Mouse (Mus musculus) heart, adult 18-20 months (tissue): ENCODE measurements around the gene Gm49322. TPM values are rescaled to one million over a fixed set of nuclear protein-coding genes. Genes with fewer than 3 reads are reported as not detected.
"Not testable (repeated sequence)": the region's sequence is repeated elsewhere in the genome, so short reads cannot be mapped to it uniquely, and the experiment has no call there.

ENCODE experiments used
- DNase-seq, 2 experiments: peaks; one replicate each; pipeline ENCODE4 v3.0.0; 2021 to 2022; ENCODE audit warnings: mixed read lengths in 1 of 2
- total RNA-seq, 2 experiments: library from RNA; stranded (reverse); gene quantifications; 2 replicates each; pipeline ENCODE4 v1.2.3; 2021

Gene Gm49322
- total RNA-seq, 2 experiments from 2014 or later: 0.15 to 0.46 TPM

GRCm38 (mm10) chr10:80611024-80611423 lies 5.2 kb downstream of the Gm49322 start:
- DNase-seq: peak in 1 of 2 experiments; percentile 68

GRCm38 (mm10) chr10:80611905-80612304 lies 6.1 kb downstream of the Gm49322 start:
- DNase-seq: no peak

GRCm38 (mm10) chr10:80613821-80614220 lies 8.0 kb downstream of the Gm49322 start:
- DNase-seq: no peak

- DNase-seq: no peak
Observed at GRCm38 (mm10) chr10:80614351-80614750, 8.5 kb downstream of the Gm49322 start.

GRCm38 (mm10) chr10:80618181-80618580 lies 12.4 kb downstream of the Gm49322 start:
- peak in 1 of 2 experiments; percentile 54 for DNase-seq

GRCm38 (mm10) chr10:80619465-80620244 lies 13.8 kb downstream of the Gm49322 start:
- DNase-seq: peak; percentile 27 to 51

GRCm38 (mm10) chr10:80620365-80620764 lies 14.5 kb downstream of the Gm49322 start:
- DNase-seq: no peak

GRCm38 (mm10) chr10:80620796-80621689 lies 15.2 kb downstream of the Gm49322 start:
- no peak for DNase-seq

GRCm38 (mm10) chr10:80621690-80621939 lies 15.8 kb downstream of the Gm49322 start:
- DNase-seq: no peak

- peak; percentile 99 for DNase-seq
Observed at GRCm38 (mm10) chr10:80621940-80622660, 16.3 kb downstream of the Gm49322 start.

- peak in 1 of 2 experiments; percentile 45 for DNase-seq
Observed at GRCm38 (mm10) chr10:80622661-80623456, 17.0 kb downstream of the Gm49322 start, which contains the start of gene Csnk1g2. Csnk1g2 (plus strand) TSS chr10:80622838.

- peak; percentile 72 to 83 for DNase-seq
Observed at GRCm38 (mm10) chr10:80623457-80624191, 17.8 kb downstream of the Gm49322 start.

- no peak for DNase-seq
Observed at GRCm38 (mm10) chr10:80625764-80626163, 19.9 kb downstream of the Gm49322 start.

GRCm38 (mm10) chr10:80627685-80628084 lies 21.9 kb downstream of the Gm49322 start:
- peak; percentile 48 to 75 for DNase-seq

GRCm38 (mm10) chr10:80628925-80629324 lies 23.1 kb downstream of the Gm49322 start:
- no peak for DNase-seq

- DNase-seq: no peak
Observed at GRCm38 (mm10) chr10:80635345-80635744, 29.5 kb downstream of the Gm49322 start.

- DNase-seq: no peak
Observed at GRCm38 (mm10) chr10:80646936-80647335, 41.1 kb downstream of the Gm49322 start.

GRCm38 (mm10) chr10:80649910-80650309 lies 44.1 kb downstream of the Gm49322 start:
- DNase-seq: not testable (repeated sequence)

- DNase-seq: no peak
Observed at GRCm38 (mm10) chr10:80650392-80650791, 44.6 kb downstream of the Gm49322 start.

GRCm38 (mm10) chr10:80653156-80653720 lies 47.4 kb downstream of the Gm49322 start:
- DNase-seq: no peak

GRCm38 (mm10) chr10:80654866-80655265 lies 49.0 kb downstream of the Gm49322 start:
- DNase-seq: no peak
